Mouse (Mus musculus) adrenal gland, adult 2 months (tissue): ENCODE data around the gene Gmpr. TPM values are rescaled to one million over a fixed set of nuclear protein-coding genes. Genes with fewer than 3 reads are reported as not detected.

Experiments used
- DNase-seq: peaks from one replicate; pipeline ENCODE4 v3.0.0; 2021
- polyA plus RNA-seq: library from polyadenylated mRNA; depleted of rRNA; stranded (reverse); fragments of >200 nt; gene quantifications from 2 replicates; pipeline ENCODE4 v1.2.3, GENCODE M21; 2012
- total RNA-seq, 2 experiments: library from RNA; stranded (reverse); gene quantifications; 2 replicates each; pipeline ENCODE4 v1.2.3; 2021

The Gmpr gene
- total and polyA plus RNA-seq, 3 experiments: 22.8 to 114 (median 57.8) TPM

- DNase-seq: peak; percentile 69
These were observed 31.9 kb downstream of the Gmpr start for GRCm38 (mm10) chr13:45539205-45539568.

GRCm38 (mm10) chr13:45545974-45546373 lies 38.7 kb downstream of the Gmpr start:
- DNase-seq: no peak

DNA sequence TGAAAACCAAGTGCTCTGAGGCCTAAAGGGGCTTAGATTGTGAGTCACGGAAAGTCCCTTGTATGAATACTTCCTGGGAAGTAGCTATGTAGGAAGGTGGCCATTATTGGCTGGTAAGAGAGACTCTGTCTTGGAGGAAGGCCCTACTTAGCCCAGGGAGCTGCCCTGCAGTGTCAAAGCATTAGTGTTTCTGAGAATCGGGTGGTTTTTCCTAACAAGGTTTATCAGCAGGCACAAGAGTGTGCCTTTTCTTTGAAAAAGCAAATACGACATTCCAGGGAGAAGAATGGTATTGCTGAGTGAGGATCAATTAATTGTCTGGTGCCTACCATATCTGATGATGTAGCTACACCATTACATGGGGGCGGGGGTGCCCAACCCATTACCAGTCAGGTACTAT lies 39.7 kb downstream of the Gmpr start:
- DNase-seq: no peak

GRCm38 (mm10) chr13:45547549-45547948 lies 40.3 kb downstream of the Gmpr start:
- no peak for DNase-seq

DNA sequence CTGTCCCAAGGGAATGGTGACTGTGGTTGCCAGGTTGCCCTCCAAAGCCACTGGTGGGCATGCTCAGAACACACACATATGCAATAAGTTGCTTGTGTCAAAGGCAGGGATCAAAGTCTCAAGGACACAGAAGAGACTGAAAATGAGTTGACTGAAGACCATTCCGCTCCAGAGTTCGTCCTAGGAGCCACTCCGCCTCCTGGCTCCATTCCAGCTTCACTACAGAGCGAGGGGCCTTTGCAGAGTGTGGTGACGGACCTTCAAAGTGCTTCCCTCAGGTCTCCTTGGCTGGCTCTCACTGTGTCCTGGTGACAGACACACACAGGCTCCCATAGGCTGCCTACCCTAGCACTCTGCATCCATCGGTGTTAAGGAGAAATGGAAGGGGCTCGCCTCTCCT lies 46.4 kb downstream of the Gmpr start:
- peak; percentile 12 for DNase-seq

DNA sequence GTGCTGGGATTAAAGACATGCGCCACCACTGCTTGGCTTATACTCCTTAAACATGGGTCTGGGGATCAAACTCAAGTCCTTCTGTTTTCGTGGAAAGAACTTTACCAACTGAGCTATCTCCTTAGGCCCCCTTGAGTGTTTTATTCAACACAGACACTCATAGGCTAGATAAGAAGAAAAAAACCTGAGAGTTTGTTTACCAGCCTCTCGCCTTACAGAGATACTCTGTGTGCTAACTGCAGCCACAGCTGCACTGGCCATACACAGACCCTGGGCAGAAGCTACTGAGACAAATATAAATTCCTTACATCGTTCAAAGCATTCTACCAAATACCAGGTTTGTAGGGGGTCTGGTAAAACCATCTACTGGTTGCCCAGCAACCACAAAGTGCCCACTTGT lies 51.1 kb downstream of the Gmpr start:
- no peak for DNase-seq

DNA sequence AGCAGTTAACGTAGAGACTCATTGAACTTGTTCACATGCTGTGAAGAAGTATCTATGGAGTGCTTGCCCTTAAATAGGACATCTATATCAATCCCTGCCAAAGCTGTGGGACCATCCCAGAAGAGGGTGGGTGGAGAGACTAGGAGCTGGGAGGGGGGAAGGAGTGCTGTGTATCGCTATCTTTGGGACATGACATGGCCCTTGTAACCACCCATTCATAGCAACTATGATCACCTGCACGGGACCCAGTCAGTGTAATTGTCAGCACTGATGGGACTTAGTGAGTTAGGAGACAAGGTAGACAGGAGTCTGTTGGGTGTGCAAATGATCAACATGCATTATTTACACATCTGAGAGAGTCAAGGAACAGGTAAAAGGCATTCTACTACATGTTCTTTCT lies 52.0 kb downstream of the Gmpr start:
- no peak for DNase-seq

GRCm38 (mm10) chr13:45560543-45560942 lies 53.3 kb downstream of the Gmpr start:
- DNase-seq: no peak

DNA sequence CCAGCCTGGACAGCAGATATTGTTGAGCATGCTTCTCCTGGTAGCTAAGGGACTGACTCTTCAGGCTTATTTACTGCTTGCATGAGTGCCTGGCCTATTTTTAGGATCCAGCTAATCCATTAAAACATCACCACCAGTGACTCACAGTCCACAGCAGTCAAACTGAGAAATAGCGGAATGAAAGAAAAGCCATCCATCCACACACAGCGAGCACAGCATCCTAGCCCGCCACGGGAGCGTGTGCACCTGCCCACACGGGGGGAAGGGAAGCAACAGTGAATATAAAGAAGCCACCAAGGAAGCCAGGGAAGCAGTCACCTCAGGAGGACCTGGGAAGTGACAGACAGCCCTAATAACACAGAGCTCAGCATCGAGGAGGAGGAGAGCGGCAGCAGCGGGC lies 54.8 kb downstream of the Gmpr start:
- DNase-seq: peak; percentile 48

- no peak for DNase-seq
These were observed 57.7 kb downstream of the Gmpr start for GRCm38 (mm10) chr13:45564946-45565345.

GRCm38 (mm10) chr13:45569932-45570331 lies 62.7 kb downstream of the Gmpr start:
- no peak for DNase-seq

DNA sequence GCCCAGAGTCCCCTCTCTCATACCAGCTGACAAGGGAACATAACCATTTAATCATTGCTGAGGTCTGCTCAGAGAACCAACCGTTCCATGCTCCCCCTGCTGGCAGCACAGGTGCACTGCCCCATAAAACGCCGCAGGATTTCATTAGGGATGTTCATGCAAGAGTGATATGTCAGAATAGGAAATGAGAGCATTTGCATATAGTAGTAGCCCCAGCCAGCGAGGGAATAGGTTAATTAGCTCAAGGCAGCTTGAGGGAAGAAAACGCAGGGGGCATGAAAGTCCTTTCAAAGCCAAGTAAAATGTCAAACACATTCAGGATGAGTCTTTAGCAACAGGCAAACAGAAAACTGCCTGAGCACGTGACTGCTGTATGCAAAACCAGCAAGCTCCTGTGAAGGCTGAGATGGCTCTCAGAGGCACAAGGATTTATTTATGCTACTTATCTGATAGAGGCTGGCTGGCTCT lies 64.6 kb downstream of the Gmpr start:
- peak; percentile 74 for DNase-seq

DNA sequence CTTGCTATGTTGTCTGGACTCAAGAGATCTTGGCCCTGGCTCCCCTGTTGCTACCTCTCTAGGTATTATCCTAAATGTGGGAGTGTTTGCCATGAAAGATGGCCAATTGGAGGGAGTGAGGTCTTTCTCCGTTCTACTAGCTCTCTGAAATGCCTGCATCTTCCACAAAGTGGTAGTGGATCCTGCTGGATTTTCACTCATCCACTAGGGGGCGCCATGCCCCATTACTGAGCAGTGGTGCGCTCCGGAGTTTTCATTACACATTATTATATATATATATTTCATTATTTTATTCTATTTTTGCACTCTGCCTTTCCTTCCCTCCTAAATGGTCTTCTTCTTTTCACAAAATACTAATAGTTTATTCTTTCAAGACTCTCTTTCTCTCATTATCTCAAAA lies 65.5 kb downstream of the Gmpr start:
- DNase-seq: peak; percentile 53

GRCm38 (mm10) chr13:45576185-45576584 lies 68.9 kb downstream of the Gmpr start:
- peak; percentile 73 for DNase-seq

GRCm38 (mm10) chr13:45577366-45577765 lies 70.1 kb downstream of the Gmpr start:
- DNase-seq: no peak

- peak; percentile 49 for DNase-seq
These were observed 70.5 kb downstream of the Gmpr start for GRCm38 (mm10) chr13:45577784-45578183.

DNA sequence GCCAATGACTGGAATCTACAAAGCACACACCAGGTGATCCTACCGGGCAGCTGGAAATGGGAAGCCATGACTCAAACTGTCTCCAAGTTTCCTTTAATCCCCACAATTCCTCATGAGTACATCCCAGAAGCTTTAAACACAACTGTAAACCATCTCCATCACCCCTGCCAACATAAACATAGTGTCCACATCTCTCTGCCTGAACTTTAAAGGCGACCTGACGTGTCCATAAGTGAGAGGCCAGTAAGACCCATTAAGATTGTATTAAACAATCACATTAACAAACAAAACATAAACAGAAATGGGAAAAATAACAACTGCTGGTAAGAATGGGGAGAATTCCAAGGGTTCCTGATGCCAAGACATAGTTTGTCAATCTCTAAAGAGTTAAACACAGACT lies 72.5 kb downstream of the Gmpr start:
- DNase-seq: no peak

DNA sequence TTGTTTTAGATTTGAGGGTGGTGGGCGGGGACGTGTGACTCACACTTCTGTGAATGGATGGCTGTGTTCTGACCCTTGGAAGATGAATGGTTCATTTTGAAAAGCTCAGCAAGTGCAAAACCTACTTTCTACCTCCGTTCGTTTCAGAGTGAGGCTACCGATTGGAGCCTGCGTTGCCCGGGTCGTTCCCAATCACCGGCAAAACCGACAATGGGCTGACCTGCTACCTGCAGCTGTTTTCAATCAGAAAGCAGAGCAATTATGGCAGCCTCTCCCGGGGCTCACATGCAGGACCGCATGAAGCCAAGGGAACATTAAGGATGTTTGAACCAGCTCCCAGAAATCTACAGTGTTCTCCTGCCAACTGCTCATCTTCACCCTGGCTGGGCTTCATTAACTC lies 75.0 kb downstream of the Gmpr start:
- DNase-seq: no peak

DNA sequence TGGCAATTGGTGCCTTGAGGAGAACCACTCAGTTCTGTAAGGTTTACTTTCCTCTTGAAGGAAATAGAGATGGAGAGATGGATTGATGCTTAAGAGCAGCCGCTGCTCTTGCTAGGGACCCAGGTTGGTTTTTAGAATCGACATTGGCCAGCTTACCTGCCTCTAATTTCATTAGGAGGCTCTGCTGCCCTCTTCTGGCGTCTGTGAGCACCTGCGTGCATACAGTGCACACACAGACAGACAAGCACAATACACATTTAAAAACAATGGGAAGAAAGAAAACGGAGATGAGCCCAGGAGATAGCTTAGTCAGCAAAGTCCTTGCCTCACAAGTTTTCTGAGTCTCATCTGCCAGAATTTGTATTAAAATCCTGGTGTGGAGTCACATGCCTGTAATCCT lies 75.8 kb downstream of the Gmpr start:
- no peak for DNase-seq

GRCm38 (mm10) chr13:45590898-45591297 lies 83.7 kb downstream of the Gmpr start:
- no peak for DNase-seq

GRCm38 (mm10) chr13:45593914-45594313 lies 86.7 kb downstream of the Gmpr start:
- DNase-seq: no peak

- no peak for DNase-seq
These were observed 88.2 kb downstream of the Gmpr start for GRCm38 (mm10) chr13:45595416-45595815.

DNA sequence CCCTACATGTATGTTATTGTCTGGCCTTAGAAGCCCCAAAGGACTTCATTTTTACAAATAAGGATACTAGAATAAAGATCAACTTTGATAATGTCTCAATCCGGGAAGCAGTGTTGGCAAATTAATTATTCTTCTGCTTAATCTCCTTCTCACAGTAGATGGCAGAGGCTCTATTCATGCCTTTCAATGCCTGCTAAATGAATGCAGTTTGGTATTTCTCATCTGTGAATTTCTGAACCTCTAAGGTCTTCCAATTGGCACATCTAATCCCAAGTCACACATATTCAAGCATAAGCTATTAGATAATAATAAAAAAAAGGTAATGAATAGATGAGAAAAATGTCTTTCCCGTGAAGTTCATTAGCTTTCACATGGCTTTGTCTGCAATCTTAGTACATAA lies 92.6 kb downstream of the Gmpr start:
- no peak for DNase-seq

DNA sequence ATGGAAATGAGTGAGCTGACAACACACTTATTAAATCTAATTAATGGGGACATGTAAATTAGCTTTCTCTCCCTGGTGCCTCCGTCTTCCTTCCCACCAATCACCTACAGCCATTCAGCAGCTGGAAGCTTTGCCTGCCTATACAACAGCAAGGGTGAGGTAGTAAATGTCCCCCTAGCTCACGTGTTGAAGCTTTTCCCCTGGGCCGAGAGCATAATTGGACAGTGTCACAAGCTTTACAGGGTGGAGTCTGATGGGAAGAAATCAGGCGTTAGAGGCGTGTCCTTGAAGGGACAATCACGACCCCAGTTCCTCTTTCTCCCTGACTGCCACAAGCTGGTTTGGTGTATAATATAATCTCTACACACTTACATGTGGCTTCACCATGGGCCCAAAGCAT lies 93.2 kb downstream of the Gmpr start:
- no peak for DNase-seq
